21 mouse cellular contexts compared by ENCODE assay signal in the genomic region with DNA sequence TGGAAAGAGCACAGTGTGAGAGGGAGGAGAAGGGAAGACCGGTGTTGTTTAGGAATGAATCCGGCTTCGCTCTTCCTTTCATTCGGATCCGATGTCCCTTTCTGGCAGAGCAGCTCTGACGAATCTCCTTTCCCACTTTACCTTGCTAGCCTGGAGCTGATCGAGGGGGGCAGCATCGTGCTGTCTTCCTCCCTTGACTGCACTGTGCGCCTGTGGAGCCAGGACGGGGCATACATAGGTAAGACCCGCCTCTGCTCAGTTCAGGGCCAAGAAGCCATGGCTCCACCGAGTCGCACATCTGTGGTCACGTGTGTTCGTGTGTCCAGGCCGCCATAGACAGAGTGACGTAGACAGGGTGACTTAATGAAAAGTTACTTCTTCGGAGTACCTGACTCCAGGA. TPM values are rescaled to one million over a fixed set of nuclear protein-coding genes. Genes with fewer than 3 reads are reported as not detected.
A peak's percentile ranks its signal among the peaks of the same experiment; 100 is the strongest.
DNase-seq lines count a peak whose midpoint lies in the region; ATAC-seq and TF ChIP-seq lines count a peak whose summit lies in the region.
"Had no signal": no experiment of that assay in that cellular context is flagged by ENCODE, and none has a peak within 500 bp of the region (broad histone marks: within the 10 kb centered on the region; RNA-seq: fewer than 3 reads in every experiment).

No protein-coding gene starts in this region.

- H3K27me3 ChIP-seq in heart, embryonic 12.5 days (replicated peaks) = no peaks in the 10 kb centered on the region
- no peaks in the 10 kb centered on the region for H3K27me3 ChIP-seq in intestine, embryonic 14.5 days (replicated peaks; ENCODE audit: control insufficient read depth, insufficient read depth, low read length)
- no peaks in the 10 kb centered on the region for H3K27me3 ChIP-seq in intestine, postnatal 0 days (replicated peaks; ENCODE audit: control insufficient read depth, insufficient read depth, low read length)
- H3K27me3 ChIP-seq: forebrain, embryonic 13.5 days; limb, embryonic 12.5 days had no signal

- no peaks in the 10 kb centered on the region for H3K36me3 ChIP-seq in heart, embryonic 12.5 days
- H3K36me3 ChIP-seq in intestine, embryonic 14.5 days (ENCODE audit: control insufficient read depth, insufficient read depth, low read length) = no peaks in the 10 kb centered on the region
- H3K36me3 ChIP-seq in intestine, postnatal 0 days (ENCODE audit: control insufficient read depth, insufficient read depth) = no peaks in the 10 kb centered on the region
- H3K36me3 ChIP-seq: limb, embryonic 12.5 days; midbrain, embryonic 10.5 days had no signal

- 39% methylated on average over 18 of the region's 18 CpGs for WGBS in heart, embryonic 12.5 days
- 48% methylated on average over 18 of the region's 18 CpGs for WGBS in intestine, embryonic 14.5 days
- 50% methylated on average over 18 of the region's 18 CpGs for WGBS in intestine, postnatal 0 days

- ATAC-seq in heart, embryonic 12.5 days (ENCODE audit: insufficient number of reproducible peaks, low FRiP score) = no peak
- ATAC-seq in intestine, embryonic 14.5 days (replicated peaks; ENCODE audit: low FRiP score, low TSS enrichment, low read depth) = 0 out of 2 replicates have a peak, but pooled peaks have one; percentile 27
- ATAC-seq in intestine, postnatal 0 days = no peak
- ATAC-seq: forebrain, embryonic 13.5 days; liver, postnatal 0 days; lung, postnatal 0 days had no signal

- no peak overlapping the region for H3K9ac ChIP-seq in heart, embryonic 12.5 days
- H3K9ac ChIP-seq in intestine, embryonic 14.5 days (ENCODE audit: low read length) = no peak overlapping the region
- H3K9ac ChIP-seq in intestine, postnatal 0 days (ENCODE audit: low read depth, low read length) = no peak overlapping the region
- H3K9ac ChIP-seq: forebrain, embryonic 13.5 days; limb, embryonic 12.5 days; liver, postnatal 0 days had no signal

- no peak overlapping the region for H3K27ac ChIP-seq in heart, embryonic 12.5 days (ENCODE audit: poor library complexity, severe bottlenecking)
- no peak overlapping the region for H3K27ac ChIP-seq in intestine, embryonic 14.5 days (ENCODE audit: low read depth)
- no peak overlapping the region for H3K27ac ChIP-seq in intestine, postnatal 0 days (ENCODE audit: low read depth, low read length)
- H3K27ac ChIP-seq: forebrain, embryonic 13.5 days; kidney, postnatal 0 days; limb, embryonic 12.5 days; midbrain, embryonic 10.5 days had no signal

- TF ChIP-seq CTCF in intestine, postnatal 0 days (IDR thresholded peaks at IDR 0.05; ENCODE audit: low read depth) = no peak

- intact Hi-C loops in heart, postnatal 10 days (cut with DNase I) = no loop called here

- H3K4me1 ChIP-seq in heart, embryonic 12.5 days (replicated peaks) = no peaks in the 10 kb centered on the region
- no peaks in the 10 kb centered on the region for H3K4me1 ChIP-seq in intestine, embryonic 14.5 days (replicated peaks; ENCODE audit: control insufficient read depth, insufficient read depth, low read length)
- no peaks in the 10 kb centered on the region for H3K4me1 ChIP-seq in intestine, postnatal 0 days (replicated peaks; ENCODE audit: control insufficient read depth, insufficient read depth, low read length)

- no peak for DNase-seq in heart, postnatal 10 days
- no peak for DNase-seq in intestine, embryonic 14.5 days (ENCODE audit: low spot score)
- DNase-seq in ES-CJ7 (ENCODE audit: low read depth, low spot score) (peak; percentile 65), ZHBTc4 (ENCODE audit: low read depth, low spot score) (peak; percentile 64)
- no peak for DNase-seq in cerebellum, adult 9-10 months
- DNase-seq: adrenal gland, postnatal 36 days; B cell, adult 2 months; cerebellum, adult 9-11 months; gastrocnemius, postnatal 10 days; kidney, adult 2 months; liver, postnatal 0 days; thymus, adult 18-20 months; thymus, postnatal 36 days had no signal

- H3K4me3 ChIP-seq in heart, embryonic 12.5 days = no peak overlapping the region
- no peak overlapping the region for H3K4me3 ChIP-seq in intestine, embryonic 14.5 days (ENCODE audit: low read depth, low read length)
- no peak overlapping the region for H3K4me3 ChIP-seq in intestine, postnatal 0 days (ENCODE audit: low read depth, low read length)
- H3K4me3 ChIP-seq: forebrain, embryonic 13.5 days; limb, embryonic 12.5 days; midbrain, embryonic 10.5 days had no signal

- H3K9me3 ChIP-seq in heart, embryonic 12.5 days (replicated peaks) = peaks cover 2% of the 10 kb centered on the region; the same call in 1 of the 2 replicates
- H3K9me3 ChIP-seq in intestine, embryonic 14.5 days (ENCODE audit: control insufficient read depth, low read length) = no peaks in the 10 kb centered on the region
- no peaks in the 10 kb centered on the region for H3K9me3 ChIP-seq in intestine, postnatal 0 days (ENCODE audit: control insufficient read depth)
- H3K9me3 ChIP-seq: forebrain, embryonic 13.5 days; limb, embryonic 12.5 days; midbrain, embryonic 10.5 days had no signal

- H3K4me2 ChIP-seq in heart, embryonic 12.5 days = peak overlapping the region; percentile 27
- no peak overlapping the region for H3K4me2 ChIP-seq in intestine, embryonic 14.5 days (ENCODE audit: low read length)
- H3K4me2 ChIP-seq in intestine, postnatal 0 days (replicated peaks; ENCODE audit: low read depth) = no peak overlapping the region
- H3K4me2 ChIP-seq: forebrain, embryonic 13.5 days; limb, embryonic 12.5 days; liver, embryonic 11.5 days had no signal

RNA-seq across cellular contexts. Expression of gene Hsph1, which starts 38.8 kb away (rescaled TPM):
- 42.4 and 43.6 TPM in 2 replicates for polyA plus RNA-seq in heart, embryonic 12.5 days (2016; fragmentation: Nextera tagmentation; extraction: Ambion mirVana)
- total RNA-seq in heart, postnatal 10 days (2021) = 10 to 100 TPM; 14.2 to 20.8 TPM
- 56.0 and 58.9 TPM in 2 replicates for polyA plus RNA-seq in intestine, embryonic 14.5 days (2014; fragmentation: Nextera tagmentation; extraction: Ambion mirVana)
- polyA plus RNA-seq in intestine, postnatal 0 days (2015; fragmentation: Nextera tagmentation; extraction: Ambion mirVana) = 9.0 and 10.0 TPM in 2 replicates

Comparison
In these comparisons a context has a peak if more than half of its experiments do, and no peak if none do; other contexts are left out.
1. DNase-seq: peak in ES-CJ7 (single experiment) and ZHBTc4 (single experiment); none in heart, postnatal 10 days (0 of 2), intestine, embryonic 14.5 days (single experiment) and cerebellum, adult 9-10 months (single experiment).